In the genomic region with DNA sequence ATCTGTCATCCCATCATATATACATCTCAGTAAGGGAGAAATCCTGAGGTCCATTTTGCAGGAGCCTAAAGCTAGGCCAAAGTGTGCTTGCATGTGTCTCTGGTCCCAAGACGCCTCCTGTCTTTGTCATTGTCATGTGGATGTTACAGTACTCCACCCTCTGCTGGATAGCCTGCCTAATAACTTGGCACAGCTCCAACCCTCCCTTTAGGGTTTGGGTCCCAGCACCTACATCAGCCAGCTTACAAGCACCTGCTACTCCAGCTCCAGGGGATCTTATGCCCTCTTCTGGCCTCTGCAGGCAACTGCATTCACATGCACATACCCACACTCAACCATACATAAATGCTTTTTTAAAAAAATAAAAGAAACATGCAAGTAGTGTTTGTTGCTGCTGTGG, we compare ENCODE assay signal across 30 mouse cellular contexts. TPM values are rescaled to one million over a fixed set of nuclear protein-coding genes. Genes with fewer than 3 reads are reported as not detected.
A peak's percentile ranks its signal among the peaks of the same experiment; 100 is the strongest.
DNase-seq lines count a peak whose midpoint lies in the region; ATAC-seq and TF ChIP-seq lines count a peak whose summit lies in the region.
"Had no signal": no experiment of that assay in that cellular context is flagged by ENCODE, and none has a peak within 500 bp of the region (broad histone marks: within the 10 kb centered on the region; RNA-seq: fewer than 3 reads in every experiment).

No protein-coding gene starts in this region.

- DNase-seq in liver, adult 2 months (ENCODE audit: extremely low read depth, low read depth, low spot score): no peak
- DNase-seq in liver, embryonic 11.5 days (ENCODE audit: low spot score): no peak
- DNase-seq in thymus, postnatal 4 days: peak; percentile 23
- no peak for DNase-seq in thymus, adult 18-20 months
- no peak for DNase-seq in ES-E14 (ENCODE audit: low read depth, low spot score)
- no peak for DNase-seq in hindbrain, embryonic 14.5 days (ENCODE audit: low spot score)
- no peak for DNase-seq in embryo, embryonic 10 days (ENCODE audit: low spot score)
- DNase-seq: adrenal gland, postnatal 14 days; cerebellum, adult 11-12 months; cerebellum, postnatal 14 days; gastrocnemius, postnatal 10 days; heart, adult 18-20 months; kidney, postnatal 10 days; liver, embryonic 13.5 days; midbrain, embryonic 14.5 days; right cerebral cortex, postnatal 14 days; spleen, adult 18-20 months; thymus, postnatal 36 days had no signal

- H3K27me3 ChIP-seq in liver, adult 2 months (ENCODE audit: control insufficient read depth, insufficient read depth, low read length): no peaks in the 10 kb centered on the region
- no peaks in the 10 kb centered on the region for H3K27me3 ChIP-seq in liver, embryonic 11.5 days (replicated peaks; ENCODE audit: control insufficient read depth, insufficient read depth, low read length)
- peaks cover 1% of the 10 kb centered on the region; the same call in 1 of the 2 replicates for H3K27me3 ChIP-seq in hindbrain, embryonic 14.5 days (ENCODE audit: control insufficient read depth, insufficient read depth, low read length)
- H3K27me3 ChIP-seq: hindbrain, embryonic 15.5 days had no signal

- no peaks in the 10 kb centered on the region for H3K36me3 ChIP-seq in liver, adult 2 months (ENCODE audit: control insufficient read depth, insufficient read depth, low read length)
- no peaks in the 10 kb centered on the region for H3K36me3 ChIP-seq in liver, embryonic 11.5 days (ENCODE audit: control insufficient read depth, insufficient read depth, low read length)
- H3K36me3 ChIP-seq in ES-E14 (ENCODE audit: control insufficient read depth, insufficient read depth, low read length, poor library complexity, severe bottlenecking): no peaks in the 10 kb centered on the region
- no peaks in the 10 kb centered on the region for H3K36me3 ChIP-seq in hindbrain, embryonic 14.5 days (replicated peaks; ENCODE audit: control insufficient read depth, insufficient read depth)
- H3K36me3 ChIP-seq: embryonic facial prominence, embryonic 10.5 days; heart, embryonic 13.5 days; hindbrain, embryonic 15.5 days; limb, embryonic 10.5 days; liver, embryonic 13.5 days had no signal

- H3K79me2 ChIP-seq in liver, adult 2 months (ENCODE audit: control insufficient read depth, insufficient read depth, low read length): no peaks in the 10 kb centered on the region

- in situ Hi-C loops in ES-E14 (cut with MboI; ENCODE audit: low sequenced_read_pairs in 2 of 2, unreplicated experiment in 2 of 2): no loop called here

- ATAC-seq in liver, embryonic 11.5 days (replicated peaks; ENCODE audit: low FRiP score): no peak
- no peak for ATAC-seq in hindbrain, embryonic 14.5 days (ENCODE audit: low FRiP score)
- ATAC-seq: activated CD4-positive, CD25-positive, alpha-beta regulatory T cell, adult 4 months; CD4-positive, CD25-positive, alpha-beta regulatory T cell, adult 4 months; intestine, embryonic 16.5 days had no signal

- H3K4me1 ChIP-seq in liver, adult 2 months (ENCODE audit: control insufficient read depth, insufficient read depth, low read length): no peaks in the 10 kb centered on the region
- H3K4me1 ChIP-seq in liver, embryonic 11.5 days (replicated peaks; ENCODE audit: control insufficient read depth, insufficient read depth, low read length): no peaks in the 10 kb centered on the region
- no peaks in the 10 kb centered on the region for H3K4me1 ChIP-seq in ES-E14 (ENCODE audit: control insufficient read depth in 2 of 2, insufficient read depth in 2 of 2, low read length in 2 of 2, poor library complexity in 1 of 2)
- H3K4me1 ChIP-seq in hindbrain, embryonic 14.5 days (replicated peaks; ENCODE audit: control insufficient read depth, insufficient read depth, low read length): no peaks in the 10 kb centered on the region
- H3K4me1 ChIP-seq: embryonic facial prominence, embryonic 10.5 days; heart, embryonic 13.5 days; hindbrain, embryonic 15.5 days; limb, embryonic 10.5 days; liver, embryonic 13.5 days had no signal

- TF ChIP-seq CTCF in liver, adult 2 months (IDR thresholded peaks at IDR 0.05; ENCODE audit: low read depth, low read length): 0 out of 2 replicates have a peak, but pooled peaks have one; percentile 11

- whole genome bisulfite sequencing in liver, adult 2 months: 86% methylated on average over 1 of the region's 1 CpGs
- 80% methylated on average over 1 of the region's 1 CpGs for WGBS in liver, embryonic 11.5 days
- WGBS in hindbrain, embryonic 14.5 days: 94% methylated on average over 1 of the region's 1 CpGs

- H3K9me3 ChIP-seq in liver, embryonic 11.5 days (ENCODE audit: control insufficient read depth, low read length): no peaks in the 10 kb centered on the region
- H3K9me3 ChIP-seq in ES-E14 (ENCODE audit: control insufficient read depth, insufficient read depth, low read depth, low read length): no peaks in the 10 kb centered on the region
- H3K9me3 ChIP-seq in hindbrain, embryonic 14.5 days (ENCODE audit: control insufficient read depth, low read length): no peaks in the 10 kb centered on the region
- H3K9me3 ChIP-seq: hindbrain, embryonic 15.5 days; limb, embryonic 10.5 days; liver, embryonic 13.5 days had no signal

- no peak overlapping the region for H3K4me3 ChIP-seq in liver, adult 2 months (ENCODE audit: insufficient read depth, low read depth, low read length)
- H3K4me3 ChIP-seq in liver, embryonic 11.5 days (ENCODE audit: low read depth, low read length): no peak overlapping the region
- H3K4me3 ChIP-seq in ES-E14 (ENCODE audit: insufficient read depth in 1 of 2, low read depth in 1 of 2, low read length in 2 of 2, poor library complexity in 1 of 2, severe bottlenecking in 1 of 2): no peak overlapping the region
- no peak overlapping the region for H3K4me3 ChIP-seq in hindbrain, embryonic 14.5 days (replicated peaks; ENCODE audit: low read length)
- H3K4me3 ChIP-seq: embryonic facial prominence, embryonic 10.5 days; heart, embryonic 13.5 days; hindbrain, embryonic 15.5 days; limb, embryonic 10.5 days; liver, embryonic 13.5 days; myocyte had no signal

- no peak overlapping the region for H3K27ac ChIP-seq in liver, adult 2 months (replicated peaks; ENCODE audit: insufficient read depth, low read depth, low read length)
- H3K27ac ChIP-seq in liver, embryonic 11.5 days (ENCODE audit: low read depth, low read length): no peak overlapping the region
- H3K27ac ChIP-seq in ES-E14 (ENCODE audit: insufficient read depth, low read depth, low read length, poor library complexity, severe bottlenecking): no peak overlapping the region
- H3K27ac ChIP-seq in hindbrain, embryonic 14.5 days: no peak overlapping the region
- H3K27ac ChIP-seq: embryonic facial prominence, embryonic 10.5 days; heart, embryonic 13.5 days; hindbrain, embryonic 15.5 days; limb, embryonic 10.5 days; liver, embryonic 13.5 days had no signal

- H3K4me2 ChIP-seq in liver, embryonic 11.5 days: no peak overlapping the region
- H3K4me2 ChIP-seq in hindbrain, embryonic 14.5 days (replicated peaks): no peak overlapping the region
- H3K4me2 ChIP-seq: heart, embryonic 13.5 days; hindbrain, embryonic 15.5 days; liver, embryonic 13.5 days had no signal

- no peak overlapping the region for H3K9ac ChIP-seq in liver, adult 2 months (ENCODE audit: low read depth, low read length)
- no peak overlapping the region for H3K9ac ChIP-seq in liver, embryonic 11.5 days (ENCODE audit: low read depth, low read length)
- H3K9ac ChIP-seq in ES-E14 (ENCODE audit: insufficient read depth, low read depth, low read length, poor library complexity, severe bottlenecking): no peak overlapping the region
- H3K9ac ChIP-seq in hindbrain, embryonic 14.5 days: no peak overlapping the region
- H3K9ac ChIP-seq: heart, embryonic 13.5 days; hindbrain, embryonic 15.5 days; liver, embryonic 13.5 days had no signal

- no peak for TF ChIP-seq POLR2A in liver, adult 2 months (IDR thresholded peaks at IDR 0.05; ENCODE audit: extremely low read depth, insufficient read depth, low read length)

TF ChIP-seq in ES-E14, 5 proteins besides CTCF, POLR2A, EP300 and RAD21:
- TF ChIP-seq HCFC1 (IDR thresholded peaks at IDR 0.05; ENCODE audit: borderline replicate concordance, insufficient read depth, low read length) (no peak), MAFK (IDR thresholded peaks at IDR 0.05; ENCODE audit: insufficient read depth, low read depth, low read length) (no peak), CHD2 (IDR thresholded peaks at IDR 0.05; ENCODE audit: low read depth, low read length) (no peak), ZNF384 (IDR thresholded peaks at IDR 0.05; ENCODE audit: low read depth, low read length) (no peak), ZC3H11A (IDR thresholded peaks at IDR 0.05; ENCODE audit: borderline replicate concordance, low read depth, low read length) (peak; percentile 36; the same call in 1 of the 2 replicates)
TF ChIP-seq in ES-E14: peak in this region for 1.

RNA-seq across cellular contexts. Expression of a gene that starts 12.8 kb away (rescaled TPM):
- total RNA-seq in liver, adult 2 months (2014; rRNA removed): not detected in 2 replicates
- polyA plus RNA-seq in liver, adult 2 months (2012; rRNA removed): not detected in 2 replicates
- not detected in 2 replicates for polyA plus RNA-seq in liver, embryonic 11.5 days (2014; fragmentation: Nextera tagmentation; extraction: Ambion mirVana)
- total RNA-seq in ES-E14 (2012; rRNA removed): not detected in 2 replicates
- polyA plus RNA-seq in hindbrain, embryonic 14.5 days (2014; fragmentation: Nextera tagmentation; extraction: Ambion mirVana): 5.2 and 6.1 TPM in 2 replicates
- total RNA-seq: adrenal gland, postnatal 14 days; gastrocnemius, postnatal 10 days; heart, adult 18-20 months; heart, postnatal 25 days; layer of hippocampus, adult 8-10 months had no signal
- polyA plus RNA-seq: activated CD4-positive, CD25-positive, alpha-beta regulatory T cell, adult 4 months; CD4-positive, CD25-positive, alpha-beta regulatory T cell, adult 4 months; frontal cortex, adult 2 months; heart, embryonic 13.5 days; intestine, embryonic 16.5 days; liver, embryonic 13.5 days; lung, embryonic 16.5 days; myocyte had no signal
